Mouse (Mus musculus): Measurements from ENCODE around the gene Ifngr1.

- TF ChIP-seq CTCF (IDR thresholded peaks at IDR 0.05; ENCODE audit: borderline replicate concordance, control insufficient read depth, extremely low read depth, insufficient read depth, low read length, poor library complexity) (no peak), POLR2A (IDR thresholded peaks at IDR 0.05; ENCODE audit: control insufficient read depth, extremely low read depth, insufficient read depth, low read length, poor library complexity) (no peak)
These were observed 21.0 kb upstream of the Ifngr1 start for GRCm38 (mm10) chr10:19570716-19571115.

Measured in thymus, adult 2 months (tissue).